Mouse (Mus musculus) thymus, adult 2 months (tissue): ENCODE measurements around the gene Plppr5.

Source experiments
- CTCF ChIP-seq: fragments of 200-500 bp; IDR thresholded peaks from 2 replicates; pipeline ENCODE4 v1.5.1; 2012; ENCODE audit warnings: mild to moderate bottlenecking, control low read depth, low read length, moderate library complexity, borderline replicate concordance; ENCODE audit not compliant: control insufficient read depth, poor library complexity, insufficient read depth; ENCODE audit errors: extremely low read depth
- POLR2A ChIP-seq: fragments of 200-500 bp; IDR thresholded peaks from 2 replicates; pipeline ENCODE4 v1.6.1; 2012; ENCODE audit warnings: mild to moderate bottlenecking, low read length, control low read depth, moderate library complexity; ENCODE audit not compliant: control insufficient read depth, poor library complexity, insufficient read depth; ENCODE audit errors: extremely low read depth

DNA sequence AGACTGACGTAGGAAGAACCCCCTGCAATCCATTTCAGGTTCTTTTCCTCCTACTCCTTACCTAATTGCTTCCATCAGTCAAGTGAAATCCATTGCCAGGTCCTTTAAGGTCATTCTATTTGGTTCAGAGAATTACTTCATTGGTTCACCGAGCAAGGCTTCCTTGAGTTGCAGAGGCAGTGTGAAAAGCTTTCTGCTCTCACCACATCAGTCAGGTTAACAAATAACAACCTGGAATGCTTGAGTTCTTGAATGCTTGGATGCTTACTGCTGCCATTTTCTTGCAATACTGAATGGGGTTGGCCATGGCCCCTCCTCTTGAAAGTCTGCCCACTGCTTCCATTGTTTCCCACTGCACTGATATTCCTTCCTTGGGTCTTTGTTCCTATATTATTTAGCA lies 28.8 kb downstream of the Plppr5 start:
- TF ChIP-seq POLR2A (no peak), CTCF (no peak)
